Mouse (Mus musculus) frontal cortex, adult (tissue): Measurements from ENCODE around the gene Arrdc4.

Experiments used
- ATAC-seq: cut with Nextera tagmentation; 2 replicates; pipeline ENCODE4 v1.9.2; 2017; ENCODE audit warnings: mild to moderate bottlenecking, moderate library complexity, mixed read lengths; ENCODE audit not compliant: low TSS enrichment

Arrdc4 gene

DNA sequence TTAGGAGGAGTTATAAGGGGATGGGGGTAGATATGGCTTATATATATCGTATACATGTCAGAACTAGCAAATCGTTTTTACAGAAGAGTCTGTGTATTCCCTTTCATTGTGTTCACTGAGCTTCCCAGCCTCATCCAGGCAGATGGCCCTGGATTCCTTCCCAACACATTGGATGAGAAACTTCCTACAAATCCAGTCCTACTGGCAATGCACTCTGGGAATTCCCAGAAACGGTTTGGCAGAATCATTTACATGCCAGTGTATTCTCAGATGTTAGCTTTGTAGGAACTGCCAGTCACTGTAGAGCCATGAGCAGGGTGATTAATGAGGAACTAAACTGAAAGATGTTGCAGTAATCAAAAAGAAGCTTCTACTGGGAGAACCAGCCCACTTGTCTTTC lies 36.6 kb downstream of the Arrdc4 start:
- peak; percentile 57; the same call in 1 of the 2 replicates for ATAC-seq

DNA sequence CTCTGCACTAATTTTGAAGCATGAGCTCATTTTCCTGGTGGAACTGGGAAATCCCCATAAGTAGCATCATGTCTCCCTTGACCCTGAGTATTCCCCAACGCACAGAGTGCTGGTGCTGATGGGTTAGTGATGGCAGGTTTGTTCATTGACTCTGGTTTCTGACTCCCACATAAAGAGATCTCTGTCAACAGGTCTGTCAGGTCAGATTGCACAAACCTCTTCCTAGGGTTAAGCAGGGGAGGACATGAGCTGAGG lies 39.8 kb downstream of the Arrdc4 start:
- no peak for ATAC-seq

GRCm38 (mm10) chr7:68708563-68709318 lies 40.3 kb downstream of the Arrdc4 start:
- ATAC-seq, result no peak

DNA sequence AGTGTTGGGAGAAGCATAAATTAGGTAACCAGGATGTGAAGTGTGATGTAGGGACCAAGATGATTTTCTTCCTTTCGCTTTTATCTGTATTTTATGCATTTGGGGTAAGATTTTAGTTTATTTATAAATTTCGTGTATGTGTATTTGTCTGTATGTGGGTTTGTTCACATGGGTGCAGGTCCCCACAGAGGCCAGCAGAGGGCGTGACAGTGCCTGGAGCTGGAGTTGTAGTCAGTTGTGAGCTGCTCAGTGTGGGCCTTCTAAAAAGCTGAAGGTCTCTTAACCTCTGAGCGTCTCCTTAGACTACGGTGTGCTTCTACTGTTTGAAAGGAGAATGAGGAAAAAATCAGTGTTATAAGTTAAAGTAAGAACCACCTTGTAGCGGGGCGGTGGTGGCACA lies 43.9 kb downstream of the Arrdc4 start:
- ATAC-seq, result no peak

DNA sequence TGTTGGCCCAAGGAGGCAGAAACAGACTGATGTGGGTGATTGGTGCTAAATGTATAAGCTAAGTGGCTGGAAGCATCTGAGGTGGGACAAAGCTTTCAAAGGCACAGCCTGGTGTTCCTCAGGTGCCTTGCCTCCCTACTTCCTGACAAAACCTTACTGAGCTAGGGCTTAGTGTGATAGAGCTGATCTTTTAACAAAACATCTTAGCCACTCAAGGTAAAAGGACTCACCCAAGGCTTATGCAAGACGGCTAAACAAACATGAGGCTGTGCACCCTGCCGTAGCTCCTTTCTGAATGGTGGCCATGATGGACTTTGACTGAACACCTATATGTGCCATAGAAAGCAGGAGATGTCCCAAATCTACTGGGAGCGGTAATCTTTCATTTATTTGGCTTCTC lies 51.7 kb downstream of the Arrdc4 start:
- ATAC-seq, result no peak

DNA sequence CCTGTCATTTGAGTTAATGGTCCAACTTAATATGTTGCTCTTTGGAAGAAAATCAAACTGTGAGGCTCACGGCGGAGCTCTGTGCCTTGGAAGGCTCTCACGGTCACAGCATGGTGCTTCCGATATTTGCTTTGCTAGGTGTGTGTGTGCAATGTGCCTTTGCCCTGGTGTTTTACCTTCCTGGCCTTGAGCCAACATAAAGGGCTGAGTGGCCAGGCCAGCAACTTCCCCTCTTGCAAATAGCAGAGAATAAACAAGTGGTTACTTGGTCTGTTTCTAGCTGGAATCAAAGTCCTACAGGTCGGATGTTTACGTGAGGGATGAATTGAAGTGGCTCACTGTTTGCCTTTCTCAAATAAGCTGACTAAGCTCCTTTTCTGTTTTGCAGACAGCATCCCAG lies 52.1 kb downstream of the Arrdc4 start:
- ATAC-seq, result no peak

DNA sequence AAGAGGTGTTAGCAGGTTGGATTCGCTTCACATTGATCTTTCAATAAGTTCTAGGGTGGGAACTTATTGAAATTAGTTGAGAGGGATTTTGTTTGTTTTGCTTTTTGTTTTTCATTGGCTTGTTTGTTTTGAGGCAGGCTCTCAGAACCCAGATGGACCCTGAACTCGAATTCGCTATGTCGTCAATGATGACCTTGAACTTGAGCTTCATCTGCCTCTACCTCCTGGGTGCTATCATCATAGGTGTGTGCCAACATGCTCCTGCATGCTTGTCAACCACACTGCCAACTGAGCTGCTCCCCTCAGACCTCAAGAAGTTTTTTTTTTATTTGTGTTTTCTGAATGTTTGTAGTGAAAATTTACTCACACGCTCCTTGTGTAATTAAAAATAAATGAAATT lies 52.6 kb downstream of the Arrdc4 start:
- no peak for ATAC-seq

- no peak for ATAC-seq
Observed at GRCm38 (mm10) chr7:68692731-68693130, 56.3 kb downstream of the Arrdc4 start.

DNA sequence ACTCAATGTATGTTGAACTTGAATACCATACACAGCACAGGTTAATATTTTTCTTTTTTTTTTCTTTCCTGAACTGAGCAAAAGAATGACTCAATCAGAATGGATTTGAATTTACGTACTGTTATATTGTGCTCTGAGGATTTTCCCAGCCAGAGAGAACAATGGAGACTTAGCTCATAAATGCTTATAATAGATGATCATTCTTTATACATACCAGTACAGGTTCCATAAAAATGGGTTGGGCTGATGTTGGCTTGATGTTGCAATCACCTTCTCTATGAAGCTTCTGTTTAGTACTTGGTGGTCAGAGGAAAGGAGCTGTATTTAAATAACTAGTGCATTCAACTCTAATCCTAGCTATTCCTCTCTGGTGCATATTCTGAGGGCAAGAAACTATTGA lies 57.6 kb downstream of the Arrdc4 start:
- ATAC-seq, result no peak

DNA sequence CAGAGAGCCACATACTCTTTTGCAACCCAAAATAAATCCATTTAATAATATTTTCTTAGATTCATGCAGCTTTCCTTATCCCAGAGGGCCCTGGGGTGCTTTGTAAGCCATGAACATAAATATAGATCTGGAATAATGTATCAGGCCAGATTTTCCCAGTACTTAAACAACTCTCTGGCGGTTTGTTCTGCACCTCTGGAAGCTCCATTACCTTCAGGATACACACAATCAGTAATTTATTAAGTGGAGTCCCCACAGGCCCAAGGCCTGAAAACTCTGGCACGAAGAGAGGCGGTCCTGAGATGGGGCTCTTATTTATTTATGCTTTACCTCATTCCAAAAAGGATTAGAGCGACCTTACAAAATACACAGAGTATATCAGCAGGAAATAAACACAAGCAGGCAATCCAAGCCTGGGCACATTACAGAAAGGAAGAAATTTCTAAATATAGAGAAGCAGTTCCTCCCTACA lies 61.9 kb downstream of the Arrdc4 start:
- ATAC-seq, result no peak
